Mouse (Mus musculus): ENCODE data around the gene Sele. TPM values are rescaled to one million over a fixed set of nuclear protein-coding genes. Genes with fewer than 3 reads are reported as not detected.

Gene Sele
- polyA plus RNA-seq, 1 experiment from 2014 or later, result not detected

GRCm38 (mm10) chr1:164043549-164043948, 4.5 kb upstream of the Sele start:
- no peak overlapping the region for H3K9ac ChIP-seq (replicated peaks)
- no peak for ATAC-seq
- no peaks in the 10 kb centered on the region for H3K4me1 ChIP-seq (replicated peaks)
- H3K36me3 ChIP-seq, result no peaks in the 10 kb centered on the region
- 57% methylated on average over 3 of the region's 3 CpGs for WGBS
- no peak overlapping the region for H3K27ac ChIP-seq
- no peaks in the 10 kb centered on the region for H3K27me3 ChIP-seq
- H3K4me3 ChIP-seq (replicated peaks), result no peak overlapping the region
- no peaks in the 10 kb centered on the region for H3K9me3 ChIP-seq
- no peak overlapping the region for H3K4me2 ChIP-seq (replicated peaks)

GRCm38 (mm10) chr1:164053561-164053960, 5.5 kb downstream of the Sele start:
- no peaks in the 10 kb centered on the region for H3K4me1 ChIP-seq (replicated peaks)
- WGBS, result 96% methylated on average over 9 of the region's 9 CpGs
- no peak for ATAC-seq

GRCm38 (mm10) chr1:164054800-164055199, 6.8 kb downstream of the Sele start:
- H3K27me3 ChIP-seq, result no peaks in the 10 kb centered on the region
- no peaks in the 10 kb centered on the region for H3K36me3 ChIP-seq
- H3K4me1 ChIP-seq (replicated peaks), result no peaks in the 10 kb centered on the region
- H3K9ac ChIP-seq (replicated peaks), result no peak overlapping the region
- WGBS, result 46% methylated on average over 2 of the region's 2 CpGs
- no peak overlapping the region for H3K4me3 ChIP-seq (replicated peaks)
- no peaks in the 10 kb centered on the region for H3K9me3 ChIP-seq
- H3K4me2 ChIP-seq (replicated peaks), result no peak overlapping the region
- no peak for ATAC-seq
- no peak overlapping the region for H3K27ac ChIP-seq

More at GRCm38 (mm10) chr1:164053561-164053960, 5.5 kb downstream of the Sele start:
- Histone ChIP-seq H3K4me3 (replicated peaks) (no peak overlapping the region), H3K27ac (no peak overlapping the region), H3K27me3 (no peaks in the 10 kb centered on the region), H3K9ac (replicated peaks) (no peak overlapping the region), H3K9me3 (no peaks in the 10 kb centered on the region), H3K36me3 (no peaks in the 10 kb centered on the region), H3K4me2 (replicated peaks) (no peak overlapping the region)

GRCm38 (mm10) chr1:164060071-164060470, 12.0 kb downstream of the Sele start:
- 90% methylated on average over 4 of the region's 4 CpGs for WGBS

GRCm38 (mm10) chr1:164061278-164061677, 13.2 kb downstream of the Sele start:
- no peak for ATAC-seq
- H3K36me3 ChIP-seq, result no peaks in the 10 kb centered on the region
- H3K27ac ChIP-seq, result no peak overlapping the region
- no peaks in the 10 kb centered on the region for H3K27me3 ChIP-seq
- no peak overlapping the region for H3K9ac ChIP-seq (replicated peaks)
- H3K4me1 ChIP-seq (replicated peaks), result no peaks in the 10 kb centered on the region
- H3K9me3 ChIP-seq, result no peaks in the 10 kb centered on the region
- no peak overlapping the region for H3K4me2 ChIP-seq (replicated peaks)
- WGBS, result 47% methylated on average over 4 of the region's 4 CpGs
- H3K4me3 ChIP-seq (replicated peaks), result no peak overlapping the region

More at GRCm38 (mm10) chr1:164060071-164060470, 12.0 kb downstream of the Sele start:
- Histone ChIP-seq H3K27ac (no peak overlapping the region), H3K36me3 (no peaks in the 10 kb centered on the region), H3K9ac (replicated peaks) (no peak overlapping the region), H3K4me1 (replicated peaks) (no peaks in the 10 kb centered on the region), H3K4me2 (replicated peaks) (no peak overlapping the region), H3K9me3 (no peaks in the 10 kb centered on the region), H3K27me3 (no peaks in the 10 kb centered on the region), H3K4me3 (replicated peaks) (no peak overlapping the region)
- no peak for ATAC-seq

GRCm38 (mm10) chr1:164061925-164062324, 13.9 kb downstream of the Sele start, which contains the start of gene Sell:
TSS of gene Sell (plus strand) at chr1:164061982.
- Histone ChIP-seq H3K4me3 (replicated peaks) (no peak within 1 kb of the TSS), H3K27me3 (no peaks in the 10 kb centered on the region)

GRCm38 (mm10) chr1:164062856-164063255, 14.8 kb downstream of the Sele start:
- ATAC-seq, result no peak
- no peak overlapping the region for H3K4me3 ChIP-seq (replicated peaks)
- no peak overlapping the region for H3K4me2 ChIP-seq (replicated peaks)
- no peak overlapping the region for H3K9ac ChIP-seq (replicated peaks)
- H3K4me1 ChIP-seq (replicated peaks), result no peaks in the 10 kb centered on the region
- H3K27me3 ChIP-seq, result no peaks in the 10 kb centered on the region
- H3K36me3 ChIP-seq, result no peaks in the 10 kb centered on the region
- WGBS, result 51% methylated on average over 2 of the region's 2 CpGs
- H3K9me3 ChIP-seq, result no peaks in the 10 kb centered on the region
- H3K27ac ChIP-seq, result no peak overlapping the region

More at GRCm38 (mm10) chr1:164061925-164062324, 13.9 kb downstream of the Sele start, which contains the start of gene Sell:
- WGBS, result 80% methylated on average over 4 of the region's 4 CpGs
- no peak within 1 kb of the TSS for H3K4me2 ChIP-seq (replicated peaks)
- H3K27ac ChIP-seq, result no peak within 1 kb of the TSS
- no peaks in the 10 kb centered on the region for H3K36me3 ChIP-seq
- no peak for ATAC-seq
- H3K9me3 ChIP-seq, result no peaks in the 10 kb centered on the region
- no peak within 1 kb of the TSS for H3K9ac ChIP-seq (replicated peaks)
- H3K4me1 ChIP-seq (replicated peaks), result no peaks in the 10 kb centered on the region

GRCm38 (mm10) chr1:164063745-164064144, 15.7 kb downstream of the Sele start:
- Histone ChIP-seq H3K4me2 (replicated peaks) (no peak overlapping the region), H3K9ac (replicated peaks) (no peak overlapping the region), H3K36me3 (no peaks in the 10 kb centered on the region), H3K4me1 (replicated peaks) (no peaks in the 10 kb centered on the region), H3K4me3 (replicated peaks) (no peak overlapping the region), H3K9me3 (no peaks in the 10 kb centered on the region), H3K27ac (no peak overlapping the region), H3K27me3 (no peaks in the 10 kb centered on the region)
- ATAC-seq, result no peak
- WGBS, result 75% methylated on average over 3 of the region's 3 CpGs

GRCm38 (mm10) chr1:164069261-164069660, 21.2 kb downstream of the Sele start:
- no peak for ATAC-seq
- Histone ChIP-seq H3K27me3 (no peaks in the 10 kb centered on the region), H3K36me3 (no peaks in the 10 kb centered on the region), H3K4me3 (replicated peaks) (no peak overlapping the region), H3K4me1 (replicated peaks) (no peaks in the 10 kb centered on the region), H3K4me2 (replicated peaks) (no peak overlapping the region), H3K9me3 (no peaks in the 10 kb centered on the region), H3K27ac (no peak overlapping the region), H3K9ac (replicated peaks) (no peak overlapping the region)

GRCm38 (mm10) chr1:164070461-164070860, 22.4 kb downstream of the Sele start:
- H3K27ac ChIP-seq, result no peak overlapping the region
- ATAC-seq, result no peak
- no peaks in the 10 kb centered on the region for H3K27me3 ChIP-seq
- no peaks in the 10 kb centered on the region for H3K36me3 ChIP-seq
- H3K4me1 ChIP-seq (replicated peaks), result no peaks in the 10 kb centered on the region
- no peaks in the 10 kb centered on the region for H3K9me3 ChIP-seq
- no peak overlapping the region for H3K9ac ChIP-seq (replicated peaks)
- no peak overlapping the region for H3K4me3 ChIP-seq (replicated peaks)
- H3K4me2 ChIP-seq (replicated peaks), result no peak overlapping the region
- 94% methylated on average over 4 of the region's 4 CpGs for WGBS

GRCm38 (mm10) chr1:164071111-164071510, 23.1 kb downstream of the Sele start:
- Histone ChIP-seq H3K9me3 (no peaks in the 10 kb centered on the region), H3K4me2 (replicated peaks) (no peak overlapping the region), H3K9ac (replicated peaks) (no peak overlapping the region), H3K27me3 (no peaks in the 10 kb centered on the region), H3K36me3 (no peaks in the 10 kb centered on the region), H3K4me3 (replicated peaks) (no peak overlapping the region), H3K4me1 (replicated peaks) (no peaks in the 10 kb centered on the region), H3K27ac (no peak overlapping the region)
- WGBS, result 90% methylated on average over 7 of the region's 7 CpGs
- ATAC-seq, result no peak

- Histone ChIP-seq H3K36me3 (no peaks in the 10 kb centered on the region), H3K4me1 (replicated peaks) (no peaks in the 10 kb centered on the region), H3K27me3 (no peaks in the 10 kb centered on the region), H3K4me3 (replicated peaks) (no peak overlapping the region), H3K4me2 (replicated peaks) (no peak overlapping the region), H3K9me3 (no peaks in the 10 kb centered on the region), H3K9ac (replicated peaks) (no peak overlapping the region), H3K27ac (no peak overlapping the region)
- no peak for ATAC-seq
- WGBS, result 90% methylated on average over 4 of the region's 4 CpGs
These were observed 24.0 kb downstream of the Sele start for GRCm38 (mm10) chr1:164072001-164072400.

- H3K4me2 ChIP-seq (replicated peaks), result no peak overlapping the region
- H3K4me1 ChIP-seq (replicated peaks), result no peaks in the 10 kb centered on the region
- H3K4me3 ChIP-seq (replicated peaks), result no peak overlapping the region
- H3K9ac ChIP-seq (replicated peaks), result no peak overlapping the region
- ATAC-seq, result no peak
- H3K9me3 ChIP-seq, result no peaks in the 10 kb centered on the region
- H3K36me3 ChIP-seq, result no peaks in the 10 kb centered on the region
- H3K27ac ChIP-seq, result no peak overlapping the region
- 88% methylated on average over 9 of the region's 9 CpGs for WGBS
- H3K27me3 ChIP-seq, result no peaks in the 10 kb centered on the region
These were observed 25.1 kb downstream of the Sele start for GRCm38 (mm10) chr1:164073091-164073490.
